Mouse (Mus musculus): Measurements from ENCODE around the gene Mast4.

DNA sequence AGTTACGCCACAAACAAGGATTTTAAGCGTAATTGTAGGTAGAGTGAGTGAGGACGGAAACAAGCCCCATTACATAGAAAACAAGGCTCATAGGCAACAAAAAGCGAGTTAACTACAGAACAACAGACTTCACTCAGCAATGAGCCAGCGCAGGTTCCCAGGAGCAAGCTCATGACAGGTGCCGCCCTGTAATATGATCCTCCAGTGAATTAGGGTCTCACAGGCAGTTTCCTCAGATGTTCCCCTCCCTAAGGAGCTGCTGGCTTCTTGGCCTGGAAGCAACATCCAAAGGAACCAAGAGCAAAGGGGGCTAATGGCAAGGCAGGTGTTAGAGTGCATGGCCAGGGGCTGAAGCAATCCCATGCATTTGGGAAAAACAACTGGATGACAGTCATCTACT, 31.8 kb downstream of the Mast4 start:
- TF ChIP-seq CTCF (IDR thresholded peaks at IDR 0.05; ENCODE audit: extremely low read depth, insufficient read depth, insufficient read length, insufficient replicate concordance) (no peak), POLR2A (IDR thresholded peaks at IDR 0.05; ENCODE audit: low read depth, low read length) (no peak)

All from spleen, adult 2 months (tissue).